Mouse (Mus musculus): ENCODE results near the gene Ube2e2. TPM values are rescaled to one million over a fixed set of nuclear protein-coding genes. Genes with fewer than 3 reads are reported as not detected.

Ube2e2 gene
- total and polyA plus RNA-seq, 3 experiments, result not detected

DNA sequence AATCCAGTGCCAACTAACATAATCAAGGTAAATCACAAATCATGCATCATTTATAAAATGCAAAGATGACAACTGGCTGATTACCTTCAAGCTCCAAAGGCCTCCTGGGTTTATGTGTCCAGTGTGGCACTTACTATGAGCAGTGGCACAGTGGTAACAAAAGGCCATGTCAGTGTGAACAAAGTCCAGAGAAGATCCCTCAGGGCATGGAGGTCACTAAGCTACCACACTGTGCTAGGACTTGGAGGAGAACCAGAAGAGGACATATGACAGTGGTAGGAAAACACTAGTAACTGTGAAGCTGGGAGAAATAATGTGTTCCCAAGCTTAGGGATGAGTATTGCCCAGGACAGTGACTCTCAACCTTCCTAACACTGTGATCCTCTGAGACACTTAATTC, 97.2 kb downstream of the Ube2e2 start:
- in situ Hi-C loops (cut with MboI; ENCODE audit: low pct_ligation_motif_present, low pct_unique_long_range_greater_than_20kb, low sequenced_read_pairs), result no loop called here
- no peak overlapping the region for H3K9ac ChIP-seq (ENCODE audit: insufficient read depth, low read depth)
- H3K79me2 ChIP-seq (replicated peaks; ENCODE audit: control insufficient read depth, extremely low read depth, insufficient read depth, poor library complexity, severe bottlenecking), result no peaks in the 10 kb centered on the region
- H3K4me1 ChIP-seq (ENCODE audit: control insufficient read depth in 1 of 2, insufficient read depth in 2 of 2), result no peaks in the 10 kb centered on the region
- H3K27me3 ChIP-seq (replicated peaks), result no peaks in the 10 kb centered on the region
- dilution Hi-C loops (cut with MboI; ENCODE audit: extremely low pct_ligation_motif_present, extremely low pct_unique_long_range_greater_than_20kb, low sequenced_read_pairs), result no loop called here
- DNase-seq (ENCODE audit: extremely low read depth), result no peak
- H3K4me2 ChIP-seq (ENCODE audit: insufficient read depth, low read depth, poor library complexity, severe bottlenecking), result no peak overlapping the region
- no peak overlapping the region for H3K4me3 ChIP-seq (replicated peaks in 1 of 3; ENCODE audit: low read depth in 2 of 3, low read length in 2 of 3, poor library complexity in 1 of 3)
- no peaks in the 10 kb centered on the region for H3K9me3 ChIP-seq (replicated peaks; ENCODE audit: low read length)
- H3K36me3 ChIP-seq (replicated peaks in 1 of 2; ENCODE audit: control insufficient read depth in 1 of 2, insufficient read depth in 1 of 2, low read length in 1 of 2), result no peaks in the 10 kb centered on the region
- no peak overlapping the region for H3K27ac ChIP-seq (ENCODE audit: insufficient read depth, low read depth)
- TF ChIP-seq JUN (IDR thresholded peaks at IDR 0.05; ENCODE audit: insufficient read depth, low read depth, low read length), result no peak

DNA sequence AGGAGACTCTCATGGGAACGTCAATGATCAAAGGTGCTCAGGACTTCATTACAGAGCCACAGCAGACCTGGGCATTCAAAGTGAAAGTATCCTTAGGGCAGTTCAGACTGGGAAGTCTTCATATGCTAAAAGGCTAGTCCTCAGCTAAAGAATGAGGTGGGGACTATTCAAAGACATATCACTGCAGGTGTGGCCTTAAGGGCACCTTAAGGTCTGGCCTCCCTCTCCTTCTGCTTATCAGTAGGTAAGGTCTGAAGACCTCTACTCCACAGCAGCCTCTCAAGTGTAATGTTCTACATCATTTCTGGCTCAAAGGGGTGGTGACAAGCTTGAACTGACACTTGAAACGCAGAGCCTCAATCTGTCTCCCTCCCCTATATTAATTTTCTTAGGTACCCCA, 98.3 kb downstream of the Ube2e2 start:
- Histone ChIP-seq H3K4me1 (ENCODE audit: control insufficient read depth in 1 of 2, insufficient read depth in 2 of 2) (no peaks in the 10 kb centered on the region), H3K9me3 (replicated peaks; ENCODE audit: low read length) (no peaks in the 10 kb centered on the region), H3K4me2 (ENCODE audit: insufficient read depth, low read depth, poor library complexity, severe bottlenecking) (no peak overlapping the region), H3K79me2 (replicated peaks; ENCODE audit: control insufficient read depth, extremely low read depth, insufficient read depth, poor library complexity, severe bottlenecking) (no peaks in the 10 kb centered on the region), H3K4me3 (replicated peaks in 1 of 3; ENCODE audit: low read depth in 2 of 3, low read length in 2 of 3, poor library complexity in 1 of 3) (no peak overlapping the region), H3K27me3 (replicated peaks) (no peaks in the 10 kb centered on the region), H3K9ac (ENCODE audit: insufficient read depth, low read depth) (no peak overlapping the region), H3K27ac (ENCODE audit: insufficient read depth, low read depth) (no peak overlapping the region), H3K36me3 (replicated peaks in 1 of 2; ENCODE audit: control insufficient read depth in 1 of 2, insufficient read depth in 1 of 2, low read length in 1 of 2) (no peaks in the 10 kb centered on the region)
- in situ Hi-C loops (cut with MboI; ENCODE audit: low pct_ligation_motif_present, low pct_unique_long_range_greater_than_20kb, low sequenced_read_pairs), result no loop called here
- no peak for TF ChIP-seq NRF1 (IDR thresholded peaks at IDR 0.05; ENCODE audit: low read depth, low read length)
- no peak for TF ChIP-seq USF1 (IDR thresholded peaks at IDR 0.05; ENCODE audit: low read depth, low read length)
- TF ChIP-seq UBTF (IDR thresholded peaks at IDR 0.05; ENCODE audit: low read depth, low read length), result no peak
- no peak for TF ChIP-seq POLR2AphosphoS2 (IDR thresholded peaks at IDR 0.05; ENCODE audit: low read depth, low read length)
- TF ChIP-seq USF2 (conservative IDR thresholded peaks at IDR 0.05; ENCODE audit: low read depth, low read length), result no peak
- TF ChIP-seq BHLHE40 (IDR thresholded peaks at IDR 0.05; ENCODE audit: low read depth, low read length), result no peak
- no peak for TF ChIP-seq JUN (IDR thresholded peaks at IDR 0.05; ENCODE audit: insufficient read depth, low read depth, low read length)
- TF ChIP-seq HCFC1 (IDR thresholded peaks at IDR 0.05; ENCODE audit: low read depth, low read length), result no peak
- no peak for TF ChIP-seq SIN3A (IDR thresholded peaks at IDR 0.05; ENCODE audit: low read length)
- TF ChIP-seq MYC (IDR thresholded peaks at IDR 0.05; ENCODE audit: low read depth, low read length), result no peak
- TF ChIP-seq ETS1 (conservative IDR thresholded peaks at IDR 0.05; ENCODE audit: low read depth, low read length), result no peak
- TF ChIP-seq MEF2A (IDR thresholded peaks at IDR 0.05; ENCODE audit: borderline replicate concordance, low read depth, low read length), result no peak
- TF ChIP-seq MXI1 (IDR thresholded peaks at IDR 0.05; ENCODE audit: low read depth, low read length), result no peak
- TF ChIP-seq PAX5 (IDR thresholded peaks at IDR 0.05; ENCODE audit: low read length), result no peak
- no peak for DNase-seq (ENCODE audit: extremely low read depth)
- dilution Hi-C loops (cut with MboI; ENCODE audit: extremely low pct_ligation_motif_present, extremely low pct_unique_long_range_greater_than_20kb, low sequenced_read_pairs), result no loop called here

Data from CH12.LX (cell line).